Mouse (Mus musculus) bone marrow, adult 2 months (tissue): ENCODE results near the gene Fhl4.

Experiments
- CTCF ChIP-seq: fragments of 200-500 bp; IDR thresholded peaks from 2 replicates; pipeline ENCODE4 v1.5.1; 2011; ENCODE audit warnings: low read length, control low read depth; ENCODE audit not compliant: control insufficient read depth, insufficient read depth
- POLR2A ChIP-seq: fragments of 200-500 bp; IDR thresholded peaks from 2 replicates; pipeline ENCODE4 v1.6.1; 2011; ENCODE audit warnings: low read depth, mild to moderate bottlenecking, control low read depth, low read length, borderline replicate concordance; ENCODE audit not compliant: control insufficient read depth

- no peak for TF ChIP-seq CTCF
- no peak for TF ChIP-seq POLR2A
Measured at GRCm38 (mm10) chr10:85114409-85114808, 12.1 kb upstream of the Fhl4 start.
